Mouse (Mus musculus) thymus, postnatal 0 days (tissue): ENCODE data around the gene Mcpt1. TPM values are rescaled to one million over a fixed set of nuclear protein-coding genes. Genes with fewer than 3 reads are reported as not detected.
"Not testable (repeated sequence)": the region's sequence is repeated elsewhere in the genome, so short reads cannot be mapped to it uniquely, and the experiment has no call there.

Source experiments
- DNase-seq: peaks from one replicate; pipeline ENCODE4 v3.0.0-alpha.2; 2015; ENCODE audit warnings: low spot score
- polyA plus RNA-seq: library from polyadenylated mRNA; unstranded; fragments of >200 nt; fragmentation: Nextera tagmentation; extraction: Ambion mirVana; gene quantifications from 2 replicates; pipeline ENCODE4 v1.2.1, GENCODE M21; 2015

Gene Mcpt1
- polyA plus RNA-seq: 0.46 and 0.50 TPM in 2 replicates

- not testable (repeated sequence) for DNase-seq
Measured at GRCm38 (mm10) chr14:56017671-56018070, at the start of gene Mcpt1. Gene Mcpt1 (plus strand): TSS chr14:56017971.

DNA sequence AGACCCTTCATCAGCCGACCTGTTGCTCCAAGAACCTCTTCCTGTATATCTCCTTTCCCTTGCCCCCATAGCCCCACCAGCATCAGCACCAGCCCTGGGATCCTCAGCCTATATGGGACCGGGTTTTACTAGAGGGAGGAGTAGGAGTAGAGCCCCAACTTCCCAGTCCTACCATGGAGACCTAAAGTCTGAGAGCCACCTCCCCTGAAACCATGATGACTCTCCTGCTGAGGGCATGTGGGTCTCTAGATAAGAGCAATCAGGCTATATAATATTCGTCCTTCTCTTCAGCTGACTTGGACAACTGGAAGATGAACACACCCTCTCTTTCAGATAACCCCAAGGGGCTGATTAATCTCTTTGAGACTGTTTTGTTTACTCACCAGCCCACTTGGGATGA lies 30.3 kb upstream of the Mcpt1 start:
- not testable (repeated sequence) for DNase-seq

DNA sequence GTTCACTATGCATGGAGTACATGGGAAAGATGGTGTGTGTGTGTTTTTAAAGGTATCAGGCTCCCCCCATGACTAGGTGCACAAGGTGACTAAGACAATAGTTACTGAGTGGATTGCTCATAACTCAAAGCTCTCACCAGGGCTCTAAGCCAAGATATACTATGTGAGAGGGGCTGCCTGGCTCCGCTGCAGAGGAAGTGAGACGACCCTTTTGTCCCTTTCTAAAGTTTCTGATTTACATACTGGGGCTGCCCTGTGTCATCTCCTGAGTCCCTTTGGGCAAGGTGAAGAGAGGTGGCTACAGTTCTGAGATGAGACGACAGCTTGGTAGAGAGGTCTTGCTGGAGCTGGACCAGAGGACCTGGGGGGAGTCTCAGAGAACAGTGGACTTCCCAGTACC lies 4.6 kb upstream of the Mcpt1 start:
- DNase-seq: no peak

DNA sequence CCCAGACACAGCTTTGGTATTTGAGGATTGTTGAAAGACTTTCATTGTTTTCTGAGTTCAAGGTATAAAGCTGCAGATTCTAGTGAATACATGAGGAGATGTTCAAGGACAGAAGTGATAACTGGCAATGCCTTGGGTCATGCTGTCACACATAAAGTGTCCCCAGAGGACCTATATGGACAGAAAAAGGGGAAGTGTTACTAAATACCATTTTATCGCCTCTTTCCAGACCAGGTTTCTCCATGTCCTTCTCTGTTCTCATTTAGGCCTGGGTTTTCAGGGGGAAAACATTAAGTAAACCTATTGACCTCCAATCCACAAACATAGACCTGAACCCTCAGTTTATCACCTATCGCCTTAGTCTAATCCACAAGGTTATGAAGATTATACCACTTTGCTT lies 3.8 kb upstream of the Mcpt1 start:
- DNase-seq: no peak

GRCm38 (mm10) chr14:56019446-56019845 lies 1.7 kb downstream of the Mcpt1 start:
- DNase-seq: no peak

DNA sequence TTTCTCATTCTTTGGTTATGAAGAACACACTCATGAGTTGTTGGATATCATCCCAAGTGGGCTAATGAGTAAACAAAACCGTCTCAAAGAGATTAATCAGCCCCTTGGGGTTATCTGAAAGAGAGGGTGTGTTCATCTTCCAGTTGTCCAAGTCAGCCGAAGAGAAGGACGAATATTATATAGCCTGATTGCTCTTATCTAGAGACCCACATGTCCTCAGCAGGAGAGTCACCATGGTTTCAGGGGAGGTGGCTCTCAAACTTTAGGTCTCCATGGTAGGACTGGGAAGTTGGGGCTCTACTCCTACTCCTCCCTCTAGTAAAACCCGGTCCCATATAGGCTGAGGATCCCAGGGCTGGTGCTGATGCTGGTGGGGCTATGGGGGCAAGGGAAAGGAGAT lies 3.5 kb downstream of the Mcpt1 start:
- DNase-seq: not testable (repeated sequence)

- not testable (repeated sequence) for DNase-seq
Measured at GRCm38 (mm10) chr14:56030395-56030794, 12.6 kb downstream of the Mcpt1 start, which contains the start of gene Mcpt9. Gene Mcpt9 (minus strand): TSS chr14:56030495.

DNA sequence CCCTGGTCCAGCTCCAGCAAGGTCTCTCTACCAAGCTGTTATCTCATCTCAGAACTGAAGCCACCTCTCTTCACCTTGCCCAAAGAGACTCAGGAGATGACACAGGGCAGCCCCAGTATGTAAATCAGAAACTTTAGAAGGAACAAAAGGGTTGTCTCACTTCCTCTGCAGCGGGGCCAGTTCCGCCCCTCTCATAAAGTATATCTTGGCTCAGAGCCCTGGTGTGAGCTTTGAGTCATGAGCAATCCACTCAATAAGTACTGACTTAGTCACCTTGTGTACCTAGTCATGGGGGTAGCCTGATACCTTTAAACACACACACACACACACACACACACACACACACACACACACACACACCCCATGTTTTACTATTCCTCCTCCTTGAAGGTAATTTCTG lies 16.7 kb downstream of the Mcpt1 start:
- no peak for DNase-seq

GRCm38 (mm10) chr14:56041792-56042191 lies 24.0 kb downstream of the Mcpt1 start, which contains the start of gene Mcpt2:
Gene Mcpt2 (plus strand): TSS chr14:56042041.
- DNase-seq: not testable (repeated sequence)

DNA sequence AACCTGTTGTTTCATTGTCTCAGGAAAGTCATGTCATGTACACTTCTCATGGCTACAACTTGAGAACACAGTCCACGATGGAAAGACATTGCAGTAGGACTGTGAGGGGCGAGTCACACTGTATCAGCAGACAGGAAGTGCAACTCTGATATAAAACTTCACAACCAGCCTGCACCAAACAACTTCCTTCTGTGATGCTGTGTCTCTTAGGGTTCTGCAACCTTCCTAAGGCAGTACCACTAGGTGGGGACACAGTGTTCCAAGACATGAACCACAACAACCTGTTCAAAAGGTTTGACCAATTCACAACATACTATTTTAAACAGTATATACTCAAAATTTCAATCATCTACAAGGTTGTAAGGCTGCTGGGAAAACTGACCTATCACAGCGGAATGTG lies 37.6 kb downstream of the Mcpt1 start:
- DNase-seq: no peak

GRCm38 (mm10) chr14:56057722-56058121 lies 40.0 kb downstream of the Mcpt1 start:
- no peak for DNase-seq

DNA sequence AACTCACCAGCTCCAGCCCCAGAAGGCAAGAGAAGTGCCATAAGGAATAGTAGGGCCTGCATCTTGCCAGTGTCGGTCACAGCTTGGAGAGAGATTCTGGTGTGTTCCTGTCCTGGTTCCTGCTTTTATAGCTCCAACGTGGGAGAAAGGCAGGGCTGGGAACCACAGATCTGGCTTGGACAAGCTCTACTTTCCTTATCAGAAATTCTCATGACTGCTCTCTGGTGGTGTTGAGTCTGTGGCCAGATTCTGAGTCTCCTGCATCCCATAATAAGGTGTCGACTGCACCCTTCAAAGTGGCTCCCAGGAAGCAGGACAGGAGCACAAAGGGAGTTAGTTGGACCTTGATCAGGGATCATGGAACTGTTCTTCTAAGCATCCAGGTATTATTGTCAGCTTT lies 44.4 kb downstream of the Mcpt1 start, which contains the start of gene Mcpt4:
Mcpt4 (minus strand) TSS at position 101 of the 400 bp plus-strand sequence.
- DNase-seq: not testable (repeated sequence)

Other genes starting within 250 kb of the Mcpt1 start
- 2.2 and 2.7 TPM in 2 replicates for gene Adcy4, start 233.9 kb upstream of the Mcpt1 start, polyA plus RNA-seq
- 70.3 and 76.2 TPM in 2 replicates for gene Ripk3, start 229.1 kb upstream of the Mcpt1 start, polyA plus RNA-seq
- 1.7 and 2.2 TPM in 2 replicates for gene Nfatc4, start 194.8 kb upstream of the Mcpt1 start, polyA plus RNA-seq
- gene Nynrin, start 164.0 kb upstream of the Mcpt1 start, polyA plus RNA-seq: 1.7 and 2.4 TPM in 2 replicates
- 0.05 and 0.12 TPM in 2 replicates for gene Cbln3, start 133.6 kb upstream of the Mcpt1 start, polyA plus RNA-seq
- gene Khnyn, start 133.0 kb upstream of the Mcpt1 start, polyA plus RNA-seq: 8.5 and 9.8 TPM in 2 replicates
- 72.5 and 74.8 TPM in 2 replicates for gene Sdr39u1, start 117.7 kb upstream of the Mcpt1 start, polyA plus RNA-seq
- 6.9 and 7.2 TPM in 2 replicates for gene Cma1, start 73.3 kb upstream of the Mcpt1 start, polyA plus RNA-seq
- 0.15 TPM in 1 of 2 replicates, not detected in the other for gene Cma2, start 67.0 kb upstream of the Mcpt1 start, polyA plus RNA-seq
- not detected in 2 replicates for gene Mcpt9, start 12.5 kb downstream of the Mcpt1 start, polyA plus RNA-seq
- 0.30 and 0.40 TPM in 2 replicates for gene Mcpt2, start 24.1 kb downstream of the Mcpt1 start, polyA plus RNA-seq
- gene Mcpt4, start 44.3 kb downstream of the Mcpt1 start, polyA plus RNA-seq: 2.0 and 2.2 TPM in 2 replicates
- gene Mcpt8, start 67.3 kb downstream of the Mcpt1 start, polyA plus RNA-seq: 0.17 and 0.36 TPM in 2 replicates
- 0.26 and 0.46 TPM in 2 replicates for gene Ctsg, start 84.6 kb downstream of the Mcpt1 start, polyA plus RNA-seq
- gene Gzme, start 102.7 kb downstream of the Mcpt1 start, polyA plus RNA-seq: not detected in 2 replicates
- gene Gzmd, start 114.6 kb downstream of the Mcpt1 start, polyA plus RNA-seq: not detected in 2 replicates
- not detected in 2 replicates for gene Gzmg, start 141.6 kb downstream of the Mcpt1 start, polyA plus RNA-seq
- not detected in 2 replicates for gene Gzmn, start 156.6 kb downstream of the Mcpt1 start, polyA plus RNA-seq
- 0.16 and 0.18 TPM in 2 replicates for gene Gzmf, start 193.4 kb downstream of the Mcpt1 start, polyA plus RNA-seq
- gene Gzmc, start 216.7 kb downstream of the Mcpt1 start, polyA plus RNA-seq: 10.4 and 13.2 TPM in 2 replicates
- 4.2 and 4.5 TPM in 2 replicates for gene Gzmb, start 244.3 kb downstream of the Mcpt1 start, polyA plus RNA-seq